Mouse (Mus musculus) urinary bladder, postnatal 25 days (tissue): ENCODE data around the gene Ric8b.

Experiments
- DNase-seq: peaks from one replicate; pipeline ENCODE4 v3.0.0; 2022; ENCODE audit warnings: low spot score

The Ric8b gene

GRCm38 (mm10) chr10:84963126-84963525 lies 45.7 kb downstream of the Ric8b start:
- DNase-seq = no peak

GRCm38 (mm10) chr10:84963726-84964125 lies 46.3 kb downstream of the Ric8b start:
- DNase-seq = no peak

GRCm38 (mm10) chr10:84966542-84966941 lies 49.1 kb downstream of the Ric8b start:
- DNase-seq = no peak

- no peak for DNase-seq
These were observed 50.2 kb downstream of the Ric8b start for GRCm38 (mm10) chr10:84967645-84968044.

- DNase-seq = no peak
These were observed 51.7 kb downstream of the Ric8b start for GRCm38 (mm10) chr10:84968852-84969704.

GRCm38 (mm10) chr10:84975264-84975663 lies 57.8 kb downstream of the Ric8b start:
- no peak for DNase-seq

- no peak for DNase-seq
These were observed 59.4 kb downstream of the Ric8b start for GRCm38 (mm10) chr10:84976588-84977351.

- DNase-seq = no peak
These were observed 62.9 kb downstream of the Ric8b start for GRCm38 (mm10) chr10:84980291-84980690.

- DNase-seq = no peak
These were observed 64.0 kb downstream of the Ric8b start for GRCm38 (mm10) chr10:84981441-84981840.

GRCm38 (mm10) chr10:84982675-84983074 lies 65.3 kb downstream of the Ric8b start:
- no peak for DNase-seq

GRCm38 (mm10) chr10:84985956-84986355 lies 68.5 kb downstream of the Ric8b start:
- DNase-seq = peak; percentile 19

- no peak for DNase-seq
These were observed 70.2 kb downstream of the Ric8b start for GRCm38 (mm10) chr10:84987666-84988065.

- DNase-seq = no peak
These were observed 71.2 kb downstream of the Ric8b start for GRCm38 (mm10) chr10:84988650-84989049.

GRCm38 (mm10) chr10:84994346-84994745 lies 76.9 kb downstream of the Ric8b start:
- DNase-seq = no peak

GRCm38 (mm10) chr10:84994971-84995370 lies 77.6 kb downstream of the Ric8b start:
- DNase-seq = no peak

GRCm38 (mm10) chr10:84996366-84996765 lies 79.0 kb downstream of the Ric8b start:
- no peak for DNase-seq

- DNase-seq = no peak
These were observed 80.3 kb downstream of the Ric8b start for GRCm38 (mm10) chr10:84997571-84998224.

- no peak for DNase-seq
These were observed 80.8 kb downstream of the Ric8b start for GRCm38 (mm10) chr10:84998225-84998579.

GRCm38 (mm10) chr10:85001920-85002319 lies 84.5 kb downstream of the Ric8b start:
- DNase-seq = no peak

- DNase-seq = no peak
These were observed 86.0 kb downstream of the Ric8b start for GRCm38 (mm10) chr10:85003190-85004026.

- no peak for DNase-seq
These were observed 89.3 kb downstream of the Ric8b start for GRCm38 (mm10) chr10:85006573-85007310.
